Mouse (Mus musculus) layer of hippocampus, postnatal 14 days (tissue): ENCODE data around the gene Psmb6. TPM values are rescaled to one million over a fixed set of nuclear protein-coding genes. Genes with fewer than 3 reads are reported as not detected.

Experiments
- DNase-seq, 2 experiments: peaks; one replicate each; pipeline ENCODE4 v3.0.0; 2021 to 2022; ENCODE audit warnings: low spot score in 2 of 2, mixed read lengths in 1 of 2
- long read RNA-seq, 2 experiments: library from polyadenylated mRNA; stranded (forward); transcript quantifications; one replicate each; pipeline ENCODE4 v2.0.0; 2021
- total RNA-seq, 2 experiments: library from RNA; stranded (reverse); gene quantifications; 2 replicates each; pipeline ENCODE4 v1.2.3; 2021

Gene Psmb6
- 100 to 1,000 TPM; 198 to 203 TPM for total RNA-seq
- long read RNA-seq, experiment 1, transcript Psmb6-202 (2 exons, 674 nt): minor isoform, 7 of 133 reads
- long read RNA-seq, experiment 1, transcript Psmb6-201 (6 exons, 798 nt): major isoform, 120 of 133 reads
- long read RNA-seq, experiment 1, partial matches to known transcripts: 1 of 133 reads
- long read RNA-seq, experiment 1, other reads (novel, unspliced or antisense): 4 of 133 reads
- long read RNA-seq, experiment 2, transcript Psmb6-201 (6 exons, 798 nt): major isoform, 247 of 308 reads
- long read RNA-seq, experiment 2, transcript Psmb6-202 (2 exons, 674 nt): minor isoform, 46 of 308 reads
- long read RNA-seq, experiment 2, partial matches to known transcripts: 12 of 308 reads
- long read RNA-seq, experiment 2, other reads (novel, unspliced or antisense): 3 of 308 reads

DNA sequence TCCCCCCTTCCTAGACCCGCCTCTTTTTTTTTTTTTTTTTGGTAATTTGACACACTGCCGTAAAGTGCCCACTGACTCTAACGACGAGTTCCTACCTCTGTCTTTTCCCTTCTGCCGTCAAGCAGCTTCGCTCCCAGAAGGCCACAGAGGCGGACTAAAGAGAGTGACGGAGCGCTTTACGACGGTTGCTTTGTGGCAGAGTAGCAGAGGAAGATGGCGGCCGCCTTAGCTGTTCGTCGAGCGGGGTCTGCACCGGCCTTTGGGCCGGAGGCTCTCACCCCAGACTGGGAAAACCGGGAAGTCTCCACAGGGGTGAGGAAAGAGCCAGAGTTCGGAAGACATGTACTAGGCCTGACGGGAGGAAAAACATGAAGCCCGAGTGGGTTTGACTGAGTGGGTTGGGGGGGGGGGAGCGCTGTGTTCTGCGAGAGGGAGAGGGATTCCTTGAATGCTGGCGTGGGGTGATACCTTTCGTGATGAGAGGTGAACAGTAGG lies at the start of gene Psmb6:
Psmb6 (plus strand) TSS at position 184 of the 495 bp plus-strand sequence.
- DNase-seq: peak; percentile 88 to 96

DNA sequence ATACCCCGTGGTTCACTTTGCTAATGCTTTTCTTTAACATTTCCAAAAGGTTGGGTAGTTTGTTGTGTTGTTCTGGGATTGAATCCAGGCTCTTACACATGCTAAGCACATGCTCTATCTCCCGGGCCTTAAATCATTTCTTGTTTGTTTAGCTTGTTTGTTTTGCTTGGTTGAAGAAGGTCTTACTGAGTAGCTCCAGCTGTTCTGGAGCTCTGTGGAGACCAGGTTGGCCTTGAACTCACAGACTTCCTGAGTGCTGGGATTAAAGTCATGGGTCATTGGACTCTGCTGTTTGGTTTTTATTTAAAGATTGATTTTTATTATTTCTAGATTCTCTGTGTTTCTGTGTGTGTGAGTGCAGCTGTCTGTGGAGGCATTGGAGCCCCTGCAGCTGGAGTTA lies 39.7 kb upstream of the Psmb6 start:
- no peak for DNase-seq

DNA sequence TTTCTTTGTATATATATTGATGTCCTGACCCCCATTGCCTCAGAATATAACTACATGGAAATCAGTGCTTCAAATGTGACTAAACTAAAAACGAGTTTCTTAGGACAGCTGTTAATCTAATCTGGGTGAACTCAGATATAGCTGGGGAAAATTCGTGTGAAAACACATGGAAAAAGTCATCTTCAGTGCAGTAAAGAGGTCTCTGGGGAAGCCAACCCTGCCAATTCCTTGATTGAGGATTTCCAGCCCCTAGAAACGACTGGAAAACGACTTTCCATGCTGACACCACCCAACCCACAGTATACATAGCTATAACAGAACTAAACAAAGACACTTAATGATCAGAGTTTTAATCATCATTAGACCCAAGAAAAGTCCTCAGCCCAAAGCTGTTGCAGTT lies 37.4 kb upstream of the Psmb6 start:
- DNase-seq: no peak

DNA sequence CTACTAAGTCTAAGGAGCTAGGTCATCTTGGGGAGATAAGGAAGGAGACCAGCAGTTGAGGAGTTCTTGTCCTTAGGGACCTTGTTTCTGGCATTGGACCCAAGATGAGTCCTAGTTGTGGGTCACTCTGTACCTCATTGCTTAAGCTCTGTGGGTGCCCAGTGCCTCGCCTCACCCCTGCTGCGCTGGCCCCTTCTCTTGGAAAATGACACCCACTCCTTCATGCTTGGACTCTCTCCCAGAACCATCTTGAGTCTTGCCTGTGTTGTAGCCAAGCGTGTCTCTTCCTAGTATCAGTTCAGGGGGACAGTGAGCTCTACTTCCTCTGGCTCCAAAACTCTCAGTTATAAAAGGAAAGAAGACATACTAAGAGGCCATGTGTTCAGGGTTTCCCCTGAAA lies 36.0 kb upstream of the Psmb6 start:
- no peak for DNase-seq

DNA sequence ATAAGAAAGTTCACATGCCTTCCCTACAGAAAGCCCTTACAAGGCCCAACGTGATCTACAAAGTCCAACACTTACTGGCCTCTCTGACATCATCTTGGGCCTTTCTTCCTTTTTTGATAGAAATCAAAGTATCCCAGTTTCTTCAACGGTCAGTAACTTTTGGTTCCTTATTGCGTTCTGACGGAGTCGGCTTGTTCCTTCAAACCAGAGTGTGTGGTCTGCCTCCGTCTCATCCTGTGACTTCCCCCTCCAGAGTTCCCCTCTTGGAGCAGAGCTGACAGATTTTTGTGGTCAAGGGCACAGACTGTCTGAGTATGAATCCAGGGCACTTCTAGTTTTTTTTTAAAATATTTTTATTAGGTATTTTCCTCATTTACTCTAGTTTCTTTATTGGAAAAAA lies 35.5 kb upstream of the Psmb6 start:
- peak in 1 of 2 experiments; percentile 12 for DNase-seq

DNA sequence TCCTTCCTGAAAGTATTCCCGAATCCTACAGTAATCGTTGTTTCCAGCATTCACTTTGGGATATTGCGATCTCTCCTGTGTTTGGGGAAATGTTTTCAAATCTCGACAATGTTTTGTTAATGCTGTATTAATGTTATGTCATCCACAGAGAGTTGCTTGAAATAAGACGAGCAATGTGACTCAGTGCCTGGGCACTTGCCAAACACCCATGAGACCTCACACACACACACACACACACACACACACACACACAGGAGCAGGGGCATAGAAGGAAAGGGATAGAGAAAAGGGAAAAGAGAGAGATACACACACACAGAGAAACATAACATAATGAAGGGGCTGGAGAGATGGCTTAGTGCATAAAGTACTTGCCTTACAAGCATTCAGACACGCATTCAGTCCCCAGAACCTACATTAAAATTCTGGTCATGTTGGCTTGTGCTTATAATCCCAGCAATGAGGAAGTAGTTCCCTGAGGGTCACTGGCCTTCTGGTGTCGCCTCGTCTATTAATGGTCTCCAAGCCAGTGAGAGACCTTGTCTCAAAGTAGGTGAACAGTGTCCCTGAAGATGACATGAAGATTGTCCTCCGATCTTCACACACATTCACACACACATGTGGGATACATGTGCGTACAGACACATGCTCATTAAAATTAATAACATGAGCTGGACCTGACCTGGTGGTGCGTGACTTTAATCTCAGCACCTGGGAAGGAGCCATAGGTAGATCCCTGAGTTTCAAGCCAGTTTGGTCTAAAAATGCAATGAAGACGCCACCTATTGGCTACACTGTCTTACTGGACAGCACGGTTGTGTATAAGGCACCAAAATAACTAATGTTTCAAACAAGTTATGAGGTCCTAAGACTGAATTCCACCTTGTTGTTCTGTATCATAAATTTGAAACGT lies 25.3 kb upstream of the Psmb6 start:
- DNase-seq: no peak

DNA sequence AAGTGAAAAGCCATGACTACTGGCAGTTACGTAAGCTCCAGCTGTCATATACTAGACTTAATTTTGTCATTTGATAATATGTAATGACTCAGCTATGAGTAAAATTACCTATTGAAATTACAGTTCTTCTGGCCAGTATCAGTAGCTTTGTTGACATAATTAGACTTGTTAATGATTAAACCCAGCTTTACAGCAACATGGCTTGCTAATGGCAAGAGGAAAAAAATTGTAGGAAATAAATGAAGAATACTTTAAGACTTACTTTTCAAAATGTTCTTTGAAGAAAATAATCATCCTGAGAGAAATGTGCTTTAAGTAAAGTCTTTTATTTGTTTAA lies 24.7 kb upstream of the Psmb6 start:
- DNase-seq: no peak

DNA sequence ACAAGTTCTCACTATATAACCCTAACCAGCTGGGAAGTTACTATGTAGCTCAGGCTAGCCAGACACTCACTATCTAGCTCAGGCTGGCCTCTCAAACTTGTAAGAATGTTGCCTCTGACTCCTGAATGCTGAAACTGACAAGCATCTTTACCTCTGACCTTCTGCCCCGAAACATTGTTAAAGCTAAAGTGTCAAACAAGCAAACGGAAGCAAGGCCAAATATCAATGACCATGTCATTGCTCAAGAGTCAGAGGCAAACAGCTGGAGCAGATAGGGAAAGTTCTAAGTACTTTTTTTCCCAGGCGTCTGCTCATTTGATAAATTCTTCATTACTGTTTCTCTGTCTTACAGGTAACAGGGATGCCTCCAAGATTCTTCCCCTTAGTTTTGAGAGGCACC lies 23.1 kb upstream of the Psmb6 start:
- DNase-seq: no peak

DNA sequence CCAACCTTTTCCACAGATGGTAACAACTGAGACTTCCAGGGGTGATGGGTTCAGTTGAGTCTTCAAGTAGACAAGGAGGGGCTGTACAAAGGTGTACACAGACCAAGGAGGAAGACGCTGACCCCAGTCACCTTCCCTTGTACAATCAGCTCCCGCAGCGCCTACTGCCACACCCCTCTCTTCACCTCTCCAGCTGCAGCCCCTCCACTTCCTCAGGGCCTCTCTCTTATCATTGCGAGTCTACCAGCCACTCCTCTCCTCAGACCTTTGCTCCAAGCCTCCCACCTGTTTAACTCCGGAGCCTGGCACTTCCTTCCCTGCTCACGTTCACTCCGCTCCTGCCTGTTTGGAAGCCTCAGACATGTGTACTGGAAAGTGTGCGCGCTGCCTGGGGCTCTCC lies 20.2 kb upstream of the Psmb6 start, which contains the start of gene Tm4sf5:
Tm4sf5 (plus strand) TSS at position 275 of the 400 bp plus-strand sequence.
- no peak for DNase-seq

DNA sequence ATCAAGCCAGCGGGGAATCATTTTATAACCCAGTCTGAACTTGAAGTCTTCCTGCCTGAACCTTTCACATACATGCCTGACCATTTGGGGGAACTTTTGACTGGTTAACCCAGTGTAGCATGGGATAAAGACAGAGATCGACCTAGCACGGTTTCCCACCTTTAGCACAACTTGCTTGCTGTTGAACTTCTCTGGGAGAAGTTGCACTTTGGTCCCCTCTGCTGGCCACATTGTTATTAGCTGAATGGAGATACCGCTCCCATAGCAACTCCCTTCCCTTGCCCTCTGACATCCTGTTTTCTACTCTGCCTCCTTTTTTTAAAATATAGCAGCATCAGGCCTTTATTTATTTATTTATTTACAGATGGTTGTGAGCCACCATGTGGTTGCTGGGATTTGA lies 18.8 kb upstream of the Psmb6 start:
- peak; percentile 36 to 59 for DNase-seq

DNA sequence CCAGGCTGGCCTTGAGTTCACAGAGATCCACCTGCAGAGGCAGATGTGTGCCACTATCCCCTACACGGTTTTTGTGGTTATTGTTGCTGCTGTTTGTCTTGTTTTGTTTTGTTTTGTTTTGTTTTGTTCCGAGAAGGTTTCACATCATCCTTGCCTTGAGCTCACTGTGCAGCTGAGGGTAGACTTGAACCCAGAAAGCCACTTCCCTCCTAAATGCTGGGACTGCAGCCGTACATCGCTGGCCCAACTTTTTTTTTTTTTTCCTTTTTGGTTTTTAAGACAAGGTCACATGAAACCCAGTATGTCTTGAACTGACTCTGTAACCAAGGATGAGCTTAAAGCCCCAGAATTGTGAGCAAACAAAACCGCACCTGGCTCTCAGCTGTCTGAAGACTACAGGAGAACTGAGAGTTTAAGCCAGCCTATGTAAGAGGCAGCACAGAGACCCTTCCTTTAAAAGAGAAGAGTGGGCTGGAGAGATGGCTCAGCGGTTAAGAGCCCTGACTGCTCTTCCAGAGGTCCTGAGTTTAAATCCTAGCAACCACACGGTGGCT lies 18.1 kb upstream of the Psmb6 start:
- DNase-seq: no peak

DNA sequence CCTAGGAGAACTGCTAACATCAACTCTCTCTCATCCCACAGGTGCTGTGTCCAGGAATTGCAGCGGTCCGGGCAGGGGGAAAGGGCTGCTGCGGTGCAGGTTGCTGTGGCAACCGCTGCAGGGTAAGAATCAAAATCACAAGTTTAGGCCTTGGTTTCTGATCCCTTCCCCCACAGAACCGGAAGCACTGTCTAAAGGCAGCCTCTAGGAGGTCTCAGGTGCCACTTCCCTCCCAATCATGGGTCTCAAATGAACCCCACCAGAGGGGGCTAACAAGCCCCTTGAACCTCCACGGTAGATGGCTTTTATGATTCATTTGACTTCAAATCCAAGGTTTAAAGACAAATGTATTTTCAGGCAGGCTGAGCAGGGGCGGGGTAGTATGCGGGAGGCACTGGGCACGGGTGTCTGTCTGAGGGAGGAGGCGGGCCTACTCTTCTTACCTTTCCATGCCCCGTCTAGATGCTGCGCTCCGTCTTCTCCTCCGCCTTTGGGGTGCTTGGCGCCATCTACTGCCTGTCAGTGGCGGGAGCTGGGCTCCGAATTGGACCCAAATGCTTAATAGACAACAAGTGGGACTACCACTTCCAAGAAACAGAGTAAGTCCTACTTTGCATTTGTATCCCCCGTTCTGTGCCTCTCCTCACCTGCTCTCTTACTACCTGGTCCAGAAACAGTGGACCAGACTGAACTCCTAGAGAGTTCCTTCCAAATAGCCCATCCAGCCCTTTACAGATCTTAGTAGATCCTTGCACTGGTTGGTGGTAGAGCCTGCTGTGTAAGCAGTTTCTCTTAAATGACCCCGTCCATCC lies 15.2 kb upstream of the Psmb6 start:
- DNase-seq: peak in 1 of 2 experiments; percentile 12

DNA sequence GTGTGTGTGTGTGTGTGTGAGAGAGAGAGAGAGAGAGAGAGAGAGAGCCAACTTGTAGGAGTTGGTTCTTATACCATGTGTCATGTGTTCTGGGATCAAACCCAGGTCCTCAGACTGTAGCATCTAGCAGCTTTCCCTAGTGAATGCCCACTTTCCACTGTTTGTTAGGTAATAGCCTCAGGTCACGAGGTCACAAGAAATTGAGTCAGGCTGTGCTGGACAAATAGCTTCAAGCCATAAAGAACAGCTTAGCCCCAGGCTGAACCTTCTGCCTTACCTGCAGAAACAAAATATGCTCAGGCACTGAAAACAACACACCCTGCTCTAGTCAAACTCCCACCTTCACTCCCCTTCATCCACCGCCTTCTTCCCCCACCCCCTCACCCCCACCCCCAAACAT lies 13.9 kb upstream of the Psmb6 start:
- no peak for DNase-seq

DNA sequence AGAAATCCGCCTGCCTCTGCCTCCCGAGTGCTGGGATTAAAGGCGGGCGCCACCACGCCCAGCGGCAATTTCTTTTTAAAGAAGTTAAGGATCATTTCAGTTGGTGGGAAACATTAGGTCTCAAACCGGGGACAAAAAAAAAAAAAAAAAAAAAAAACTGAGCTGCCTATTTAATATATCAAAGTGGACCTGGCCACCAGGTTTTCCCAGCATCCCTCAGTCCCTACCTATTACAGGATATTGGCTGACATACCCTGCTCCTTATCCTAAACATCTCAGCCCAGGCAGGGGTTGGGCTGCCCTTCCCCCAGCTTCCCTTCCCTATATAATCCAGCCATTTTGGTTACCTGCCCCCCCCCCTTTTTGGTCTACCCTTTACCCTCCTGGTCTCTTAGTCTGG lies 13.3 kb upstream of the Psmb6 start:
- no peak for DNase-seq

DNA sequence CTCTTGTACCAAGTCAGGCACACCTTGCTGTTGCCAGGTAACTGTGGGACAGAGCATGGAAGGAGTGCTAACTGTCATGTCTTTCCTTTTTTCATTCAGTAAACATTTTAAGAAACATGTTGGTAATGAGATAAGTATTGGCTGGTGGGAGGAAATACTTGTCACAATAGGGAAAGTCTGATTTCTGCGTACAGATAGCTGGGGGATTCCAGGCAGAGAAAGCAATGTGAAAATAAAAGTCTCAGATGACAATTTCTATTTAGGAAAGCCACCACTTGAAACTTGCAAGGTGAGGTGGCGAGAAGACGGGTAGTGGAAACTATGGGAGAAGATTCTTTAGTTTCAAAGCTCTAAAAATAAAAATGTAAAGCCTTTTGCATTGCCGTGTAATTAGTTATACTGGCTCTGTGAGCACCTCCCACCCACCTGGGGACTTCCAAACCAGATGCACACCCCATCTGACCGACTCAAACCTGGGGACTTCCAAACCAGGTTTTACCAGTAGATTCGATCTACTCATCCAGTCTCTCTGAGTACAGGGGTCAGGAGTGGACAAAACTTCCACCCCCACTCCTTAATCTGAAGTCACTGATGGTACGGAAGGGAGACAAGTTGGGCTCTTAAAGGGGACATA lies 12.3 kb upstream of the Psmb6 start:
- no peak for DNase-seq

DNA sequence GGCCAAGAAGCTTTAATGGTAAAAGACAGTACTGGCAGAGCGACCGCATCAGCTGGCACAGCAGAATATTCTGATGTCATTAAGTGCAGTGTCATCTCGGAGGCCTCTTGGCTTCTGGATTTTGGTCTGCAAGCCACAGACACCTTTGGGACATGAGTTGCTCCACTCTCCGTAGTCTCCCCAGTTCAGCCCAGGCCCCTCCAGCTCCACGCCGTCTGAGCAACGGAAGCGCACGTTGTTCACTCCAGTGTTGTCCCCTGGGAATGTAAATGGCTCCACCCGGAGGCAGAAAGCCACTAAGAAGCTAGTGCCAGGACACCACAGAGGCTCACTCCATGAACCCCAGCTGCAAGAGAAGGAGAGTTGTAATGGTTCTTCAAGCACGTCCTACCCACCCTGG lies 11.6 kb upstream of the Psmb6 start:
- DNase-seq: no peak

DNA sequence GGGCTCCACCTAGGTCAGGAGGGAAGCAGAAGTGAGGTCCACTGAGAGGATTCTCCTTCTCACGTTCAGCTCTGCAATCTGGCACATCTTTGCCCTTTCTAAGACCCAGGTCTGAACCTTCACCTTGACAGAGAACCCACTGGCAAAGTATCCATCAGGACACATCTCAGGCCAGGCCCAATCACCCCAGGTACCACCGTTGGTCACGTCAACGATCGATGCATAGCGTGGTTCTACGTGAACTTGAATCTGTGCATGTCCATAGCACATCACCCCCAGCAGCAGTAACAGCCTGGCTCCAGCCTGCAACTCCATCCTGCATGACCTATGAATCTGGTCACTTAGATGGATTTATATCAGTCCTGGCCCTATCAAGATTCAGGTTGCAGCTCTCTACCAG lies 10.9 kb upstream of the Psmb6 start, which contains the start of gene Vmo1:
Vmo1 (minus strand) TSS at position 329 of the 400 bp plus-strand sequence.
- no peak for DNase-seq

DNA sequence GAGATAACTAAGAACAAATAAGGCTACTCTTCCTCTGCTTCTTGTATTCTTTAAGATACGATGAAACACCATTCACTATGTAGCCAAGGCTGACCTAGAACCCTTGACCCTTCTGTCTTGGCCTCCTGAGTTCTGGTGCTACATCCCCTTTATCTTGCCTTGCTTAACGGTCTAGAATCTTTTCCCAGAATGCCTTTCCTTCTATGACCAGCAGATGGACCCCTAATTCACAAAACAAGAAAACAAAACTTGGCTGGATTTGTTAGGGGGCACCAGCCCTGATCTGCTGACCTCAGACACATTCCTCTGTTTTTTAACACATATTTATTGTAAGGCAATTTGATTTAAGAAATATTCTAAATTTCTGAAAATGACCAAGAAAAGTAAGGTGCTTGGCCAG lies 8.8 kb upstream of the Psmb6 start:
- DNase-seq: peak in 1 of 2 experiments; percentile 63

DNA sequence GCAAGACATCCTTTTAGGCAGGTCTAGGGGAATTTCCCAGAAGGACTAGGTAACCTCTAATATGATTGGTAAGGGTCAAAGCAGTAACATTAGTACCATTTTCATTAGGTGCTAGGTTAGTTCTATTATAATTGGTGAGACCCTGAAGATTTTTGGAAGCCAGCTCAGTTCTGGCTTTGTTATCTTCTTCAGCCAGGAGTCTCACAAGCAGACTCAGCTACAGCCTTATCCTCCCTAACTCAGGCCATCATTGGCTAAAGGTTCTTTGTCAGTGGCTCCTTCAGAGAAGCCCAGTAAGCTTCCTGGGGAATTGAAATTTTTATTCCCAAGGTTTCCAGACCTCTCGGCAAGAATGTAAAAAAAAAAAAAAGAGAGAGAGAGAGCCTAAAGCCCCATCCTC lies 6.7 kb upstream of the Psmb6 start:
- no peak for DNase-seq

DNA sequence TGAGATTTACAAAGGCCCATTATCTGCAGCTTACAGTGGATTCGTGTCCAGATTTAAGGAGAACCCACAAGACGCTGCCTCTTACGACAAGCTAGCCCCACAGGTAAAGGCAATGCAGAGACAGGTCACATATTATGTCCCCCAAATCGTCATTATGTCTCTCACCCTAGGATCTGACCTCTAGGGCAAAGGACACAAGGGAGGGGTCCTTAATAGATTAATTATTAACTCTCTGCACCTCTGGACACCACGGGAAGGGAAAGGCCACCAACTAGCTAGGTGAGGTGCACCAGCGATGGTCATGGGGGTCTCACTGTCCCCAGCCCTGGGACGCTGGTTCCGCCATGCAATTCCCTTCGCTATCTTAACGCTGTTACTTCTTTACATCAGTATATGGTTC lies 6.2 kb upstream of the Psmb6 start, which contains the start of gene Gltpd2:
Gltpd2 (plus strand) TSS at position 274 of the 400 bp plus-strand sequence.
- DNase-seq: no peak
